Mouse (Mus musculus): ENCODE measurements at regions not wholly inside any gene's neighbourhood (a gene's known extent, or its start where the extent isn't known, plus 50 kb on each side); places are given as distances from the start of the nearest gene placed in this dataset.

- Histone ChIP-seq H3K27me3 (no peaks in the 10 kb centered on the region), H3K9me3 (no peaks in the 10 kb centered on the region), H3K4me1 (peaks cover 18% of the 10 kb centered on the region), H3K36me3 (no peaks in the 10 kb centered on the region), H3K27ac (no peak overlapping the region), H3K4me2 (no peak overlapping the region), H3K4me3 (no peak overlapping the region), H3K9ac (no peak overlapping the region)
- ATAC-seq (ENCODE audit: insufficient number of reproducible peaks, low FRiP score, low TSS enrichment, low read depth): no peak
- WGBS: 64% methylated on average over 2 of the region's 2 CpGs
These were observed 127.7 kb upstream of the Rnd3 start for GRCm38 (mm10) chr2:51276591-51276990.

- Histone ChIP-seq H3K4me2 (no peak overlapping the region), H3K4me1 (peaks cover 10% of the 10 kb centered on the region), H3K9me3 (no peaks in the 10 kb centered on the region), H3K4me3 (no peak overlapping the region), H3K27ac (no peak overlapping the region), H3K36me3 (no peaks in the 10 kb centered on the region), H3K9ac (no peak overlapping the region), H3K27me3 (no peaks in the 10 kb centered on the region)
- ATAC-seq (ENCODE audit: insufficient number of reproducible peaks, low FRiP score, low TSS enrichment, low read depth): no peak
- WGBS: 30% methylated on average over 5 of the region's 5 CpGs
These were observed 124.4 kb upstream of the Rnd3 start for GRCm38 (mm10) chr2:51273300-51273699.

GRCm38 (mm10) chr2:51268532-51268931 is 119.6 kb upstream of the Rnd3 start:
- no peaks in the 10 kb centered on the region for H3K9me3 ChIP-seq
- 44% methylated on average over 2 of the region's 2 CpGs for WGBS
- no peak overlapping the region for H3K9ac ChIP-seq
- H3K4me2 ChIP-seq: no peak overlapping the region
- no peaks in the 10 kb centered on the region for H3K36me3 ChIP-seq
- H3K27me3 ChIP-seq: no peaks in the 10 kb centered on the region
- H3K4me3 ChIP-seq: no peak overlapping the region
- H3K27ac ChIP-seq: peak overlapping the region; percentile 22; the same call in 1 of the 2 replicates
- ATAC-seq (ENCODE audit: insufficient number of reproducible peaks, low FRiP score, low TSS enrichment, low read depth): no peak
- H3K4me1 ChIP-seq: peaks cover 9% of the 10 kb centered on the region; the same call in 1 of the 2 replicates

DNA sequence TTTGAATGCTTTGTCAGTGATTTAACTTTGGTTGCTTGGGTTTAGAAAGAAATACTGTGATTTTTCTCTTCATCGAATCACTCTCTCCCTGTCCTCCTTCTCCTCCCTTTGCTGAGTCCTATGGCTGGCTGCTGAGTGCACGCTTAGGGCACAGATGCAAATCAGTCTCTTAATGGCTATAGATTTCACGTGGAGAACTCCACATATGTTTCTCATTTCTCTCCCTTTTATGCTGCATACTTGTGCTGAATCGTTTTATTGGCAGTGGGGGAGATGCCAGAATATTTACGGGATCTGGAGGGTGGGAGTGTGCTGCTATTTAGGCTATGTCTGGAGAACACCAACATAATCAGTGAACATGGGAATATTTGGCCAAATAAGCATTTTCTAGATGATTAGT is 118.8 kb upstream of the Rnd3 start:
- no peaks in the 10 kb centered on the region for H3K36me3 ChIP-seq
- no peak overlapping the region for H3K9ac ChIP-seq
- WGBS: 23% methylated on average over 5 of the region's 5 CpGs
- no peak overlapping the region for H3K27ac ChIP-seq
- 0 out of 2 replicates have a peak overlapping the region, but pooled peaks have one; percentile 14 for H3K4me2 ChIP-seq
- H3K9me3 ChIP-seq: no peaks in the 10 kb centered on the region
- H3K4me3 ChIP-seq: no peak overlapping the region
- H3K27me3 ChIP-seq: no peaks in the 10 kb centered on the region
- ATAC-seq (ENCODE audit: insufficient number of reproducible peaks, low FRiP score, low TSS enrichment, low read depth): peak; percentile 81; the same call in 1 of the 2 replicates
- H3K4me1 ChIP-seq: peaks cover 9% of the 10 kb centered on the region; the same call in 1 of the 2 replicates

DNA sequence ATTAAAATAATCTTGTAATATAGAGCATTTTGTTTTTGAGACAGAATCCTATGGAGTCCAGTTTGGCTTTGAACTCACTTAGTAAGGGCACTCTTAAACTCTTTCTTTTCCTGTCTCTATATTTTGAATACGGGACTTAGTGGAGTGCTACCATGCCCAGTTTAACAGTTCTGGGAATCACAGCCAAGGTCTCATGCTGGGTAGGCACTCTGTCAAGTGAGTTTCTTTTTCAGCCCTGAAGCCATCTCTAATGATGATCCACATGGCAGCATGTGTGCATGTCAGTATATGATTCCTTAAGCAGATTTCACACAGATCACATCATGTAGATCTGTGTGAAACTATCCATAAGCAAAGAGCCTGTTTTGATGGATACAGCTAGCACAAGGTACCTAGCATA is 113.6 kb upstream of the Rnd3 start:
- Histone ChIP-seq H3K9me3 (no peaks in the 10 kb centered on the region), H3K4me3 (no peak overlapping the region), H3K36me3 (no peaks in the 10 kb centered on the region), H3K27me3 (no peaks in the 10 kb centered on the region), H3K4me1 (peaks cover 5% of the 10 kb centered on the region; the same call in 1 of the 2 replicates), H3K4me2 (no peak overlapping the region), H3K27ac (no peak overlapping the region), H3K9ac (no peak overlapping the region)
- WGBS: 76% methylated on average over 1 of the region's 1 CpGs
- ATAC-seq (ENCODE audit: insufficient number of reproducible peaks, low FRiP score, low TSS enrichment, low read depth): no peak

DNA sequence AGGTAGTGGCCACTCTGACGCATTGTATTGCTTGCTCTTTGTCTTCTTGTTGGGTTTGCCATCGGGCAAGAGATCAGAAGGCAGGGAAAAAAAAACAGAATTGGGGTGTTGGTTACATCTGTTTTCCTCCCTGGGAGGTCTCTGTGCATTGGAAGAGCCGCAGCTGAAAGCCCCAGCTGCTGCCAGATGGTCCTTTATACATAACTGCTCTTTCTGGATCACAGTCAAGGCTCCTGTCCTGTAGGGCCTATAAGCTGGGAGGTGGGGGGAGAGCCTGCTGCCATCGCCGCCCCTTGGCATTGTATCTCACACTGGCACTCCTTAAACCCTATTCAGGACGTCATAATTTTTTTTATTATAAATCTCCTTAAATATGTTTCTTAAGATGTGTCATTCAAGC is 101.9 kb upstream of the Rnd3 start:
- Histone ChIP-seq H3K4me1 (peaks cover 5% of the 10 kb centered on the region), H3K36me3 (no peaks in the 10 kb centered on the region), H3K27ac (no peak overlapping the region), H3K9me3 (no peaks in the 10 kb centered on the region), H3K4me2 (no peak overlapping the region), H3K9ac (no peak overlapping the region), H3K27me3 (no peaks in the 10 kb centered on the region), H3K4me3 (no peak overlapping the region)
- no peak for ATAC-seq (ENCODE audit: insufficient number of reproducible peaks, low FRiP score, low TSS enrichment, low read depth)
- 39% methylated on average over 6 of the region's 6 CpGs for WGBS

DNA sequence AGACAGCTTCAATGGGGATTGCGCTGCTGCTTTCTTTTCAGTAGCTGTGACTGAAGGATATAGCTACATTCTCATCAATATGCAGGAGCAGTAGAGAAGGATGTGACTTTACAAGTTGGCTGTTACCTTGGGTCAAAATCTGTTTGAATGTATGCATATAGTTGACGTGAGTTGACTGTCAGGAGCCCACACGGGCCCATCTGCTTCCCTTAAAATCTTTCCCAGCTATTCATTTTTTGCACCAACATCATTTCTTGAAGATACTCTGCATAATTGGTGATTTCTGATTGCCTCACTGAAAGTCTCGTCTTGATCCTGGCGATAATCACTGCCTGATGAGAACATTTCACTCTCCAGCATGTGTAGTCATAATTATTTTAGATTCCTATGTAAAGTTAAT is 92.7 kb upstream of the Rnd3 start:
- no peak for ATAC-seq (ENCODE audit: insufficient number of reproducible peaks, low FRiP score, low TSS enrichment, low read depth)
- no peak overlapping the region for H3K9ac ChIP-seq
- no peak overlapping the region for H3K4me2 ChIP-seq
- H3K36me3 ChIP-seq: no peaks in the 10 kb centered on the region
- no peaks in the 10 kb centered on the region for H3K9me3 ChIP-seq
- H3K27ac ChIP-seq: no peak overlapping the region
- no peak overlapping the region for H3K4me3 ChIP-seq
- H3K27me3 ChIP-seq: no peaks in the 10 kb centered on the region
- WGBS: 62% methylated on average over 5 of the region's 5 CpGs
- H3K4me1 ChIP-seq: peaks cover 10% of the 10 kb centered on the region; the same call in 1 of the 2 replicates

DNA sequence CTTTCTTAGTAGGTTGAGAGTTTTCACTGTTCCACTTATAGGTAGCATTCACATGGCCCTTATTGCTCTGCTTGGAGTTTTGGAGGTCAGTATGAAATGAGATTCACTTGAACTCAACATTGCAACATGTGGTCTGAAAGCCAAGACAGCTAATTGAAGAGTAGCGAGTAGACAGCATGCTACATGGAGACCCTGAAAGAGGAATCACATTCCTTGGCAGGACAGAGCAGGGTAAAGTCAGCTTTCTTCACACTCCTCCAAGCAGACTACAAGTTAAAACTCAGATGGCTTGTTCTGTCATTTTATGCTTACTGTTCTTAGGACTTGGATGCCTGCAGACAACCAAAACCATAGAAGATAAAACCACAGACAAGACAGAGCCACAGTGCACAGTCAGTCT is 91.1 kb upstream of the Rnd3 start:
- H3K9ac ChIP-seq: no peak overlapping the region
- H3K27me3 ChIP-seq: no peaks in the 10 kb centered on the region
- H3K9me3 ChIP-seq: no peaks in the 10 kb centered on the region
- no peak overlapping the region for H3K27ac ChIP-seq
- no peak for ATAC-seq (ENCODE audit: insufficient number of reproducible peaks, low FRiP score, low TSS enrichment, low read depth)
- no peaks in the 10 kb centered on the region for H3K36me3 ChIP-seq
- H3K4me3 ChIP-seq: no peak overlapping the region
- WGBS: 78% methylated on average over 1 of the region's 1 CpGs
- no peak overlapping the region for H3K4me2 ChIP-seq
- H3K4me1 ChIP-seq: peaks cover 10% of the 10 kb centered on the region; the same call in 1 of the 2 replicates

GRCm38 (mm10) chr2:51238992-51239391 is 90.1 kb upstream of the Rnd3 start:
- Histone ChIP-seq H3K9ac (no peak overlapping the region), H3K4me3 (no peak overlapping the region), H3K36me3 (no peaks in the 10 kb centered on the region), H3K27me3 (no peaks in the 10 kb centered on the region), H3K27ac (no peak overlapping the region), H3K4me2 (peak overlapping the region; percentile 40; the same call in 1 of the 2 replicates), H3K4me1 (peaks cover 10% of the 10 kb centered on the region; the same call in 1 of the 2 replicates), H3K9me3 (no peaks in the 10 kb centered on the region)
- no peak for ATAC-seq (ENCODE audit: insufficient number of reproducible peaks, low FRiP score, low TSS enrichment, low read depth)
- WGBS: 9% methylated on average over 4 of the region's 4 CpGs

- Histone ChIP-seq H3K36me3 (no peaks in the 10 kb centered on the region), H3K27me3 (no peaks in the 10 kb centered on the region), H3K27ac (peak overlapping the region; percentile 47; the same call in 1 of the 2 replicates), H3K9me3 (no peaks in the 10 kb centered on the region), H3K9ac (no peak overlapping the region), H3K4me3 (peak overlapping the region; percentile 13), H3K4me1 (peaks cover 10% of the 10 kb centered on the region; the same call in 1 of the 2 replicates), H3K4me2 (peak overlapping the region; percentile 40)
- WGBS: 2% methylated on average over 16 of the region's 16 CpGs
- peak; percentile 69; the same call in 1 of the 2 replicates for ATAC-seq (ENCODE audit: insufficient number of reproducible peaks, low FRiP score, low TSS enrichment, low read depth)
These were observed 89.4 kb upstream of the Rnd3 start for GRCm38 (mm10) chr2:51238131-51238931.

- no peak overlapping the region for H3K4me3 ChIP-seq
- H3K4me1 ChIP-seq: peaks cover 10% of the 10 kb centered on the region; the same call in 1 of the 2 replicates
- H3K9ac ChIP-seq: no peak overlapping the region
- H3K4me2 ChIP-seq: no peak overlapping the region
- no peaks in the 10 kb centered on the region for H3K27me3 ChIP-seq
- no peak for ATAC-seq (ENCODE audit: insufficient number of reproducible peaks, low FRiP score, low TSS enrichment, low read depth)
- H3K36me3 ChIP-seq: no peaks in the 10 kb centered on the region
- 36% methylated on average over 10 of the region's 10 CpGs for WGBS
- peak overlapping the region; percentile 61; the same call in 1 of the 2 replicates for H3K27ac ChIP-seq
- no peaks in the 10 kb centered on the region for H3K9me3 ChIP-seq
These were observed 88.5 kb upstream of the Rnd3 start for GRCm38 (mm10) chr2:51237451-51237850.

DNA sequence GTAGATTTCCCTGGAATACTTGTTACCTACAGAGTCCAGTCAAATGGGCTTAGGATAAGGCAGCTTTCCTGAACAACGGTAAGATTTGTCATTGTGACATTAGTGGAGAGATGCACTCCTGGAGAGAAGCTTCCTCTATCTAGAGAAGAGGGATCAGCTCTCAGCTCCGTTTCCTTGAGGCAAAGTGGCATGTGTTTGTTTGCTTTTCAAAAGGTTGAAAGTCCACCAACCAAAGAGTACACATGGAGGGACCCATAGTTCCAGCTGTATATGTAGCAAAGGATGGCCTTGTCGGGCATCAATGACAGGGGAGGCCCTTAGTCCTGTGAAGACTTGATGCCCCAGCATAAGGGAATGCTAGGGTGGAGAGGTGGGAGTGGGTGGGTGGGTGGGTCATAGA is 87.9 kb upstream of the Rnd3 start:
- H3K9me3 ChIP-seq: no peaks in the 10 kb centered on the region
- no peak overlapping the region for H3K4me2 ChIP-seq
- H3K36me3 ChIP-seq: no peaks in the 10 kb centered on the region
- no peak for ATAC-seq (ENCODE audit: insufficient number of reproducible peaks, low FRiP score, low TSS enrichment, low read depth)
- 83% methylated on average over 3 of the region's 3 CpGs for WGBS
- H3K27me3 ChIP-seq: no peaks in the 10 kb centered on the region
- H3K27ac ChIP-seq: no peak overlapping the region
- H3K9ac ChIP-seq: no peak overlapping the region
- H3K4me3 ChIP-seq: no peak overlapping the region
- peaks cover 10% of the 10 kb centered on the region; the same call in 1 of the 2 replicates for H3K4me1 ChIP-seq

Data from limb, embryonic 15.5 days (tissue).